Mouse (Mus musculus): ENCODE results near the gene Xirp2.

Gene Xirp2

DNA sequence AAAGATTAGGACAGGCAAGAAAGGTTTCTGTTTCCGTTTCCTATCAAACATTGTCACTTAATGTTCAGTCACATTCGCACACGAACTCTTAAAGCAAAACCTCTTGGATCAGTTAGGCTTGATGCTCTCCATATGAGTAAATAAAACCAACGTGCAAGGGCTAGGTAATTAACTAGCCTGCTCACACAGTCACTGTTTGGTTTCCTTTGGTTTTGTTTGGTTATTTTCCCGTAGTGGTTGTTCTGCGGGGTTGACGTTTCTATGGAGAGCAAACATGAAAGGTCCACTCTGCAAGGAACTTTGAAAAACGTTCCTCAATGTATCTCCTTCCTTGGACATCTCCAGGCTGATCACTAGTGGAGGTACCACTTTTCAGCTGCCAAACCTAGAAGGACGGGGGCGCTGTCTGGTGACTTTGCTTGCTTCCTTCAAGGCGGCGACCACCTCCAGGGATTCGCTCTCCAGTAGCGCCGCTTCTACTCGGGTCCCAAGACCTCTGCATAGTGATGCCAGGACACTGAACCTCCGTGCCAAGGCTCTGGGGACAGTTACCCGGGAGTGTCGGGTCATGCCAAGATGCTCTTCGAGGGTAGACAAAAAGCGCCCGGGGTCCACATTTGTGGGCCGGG lies 119.2 kb downstream of the Xirp2 start:
- in situ Hi-C loops (cut with MseI, MboI) = no loop called here

DNA sequence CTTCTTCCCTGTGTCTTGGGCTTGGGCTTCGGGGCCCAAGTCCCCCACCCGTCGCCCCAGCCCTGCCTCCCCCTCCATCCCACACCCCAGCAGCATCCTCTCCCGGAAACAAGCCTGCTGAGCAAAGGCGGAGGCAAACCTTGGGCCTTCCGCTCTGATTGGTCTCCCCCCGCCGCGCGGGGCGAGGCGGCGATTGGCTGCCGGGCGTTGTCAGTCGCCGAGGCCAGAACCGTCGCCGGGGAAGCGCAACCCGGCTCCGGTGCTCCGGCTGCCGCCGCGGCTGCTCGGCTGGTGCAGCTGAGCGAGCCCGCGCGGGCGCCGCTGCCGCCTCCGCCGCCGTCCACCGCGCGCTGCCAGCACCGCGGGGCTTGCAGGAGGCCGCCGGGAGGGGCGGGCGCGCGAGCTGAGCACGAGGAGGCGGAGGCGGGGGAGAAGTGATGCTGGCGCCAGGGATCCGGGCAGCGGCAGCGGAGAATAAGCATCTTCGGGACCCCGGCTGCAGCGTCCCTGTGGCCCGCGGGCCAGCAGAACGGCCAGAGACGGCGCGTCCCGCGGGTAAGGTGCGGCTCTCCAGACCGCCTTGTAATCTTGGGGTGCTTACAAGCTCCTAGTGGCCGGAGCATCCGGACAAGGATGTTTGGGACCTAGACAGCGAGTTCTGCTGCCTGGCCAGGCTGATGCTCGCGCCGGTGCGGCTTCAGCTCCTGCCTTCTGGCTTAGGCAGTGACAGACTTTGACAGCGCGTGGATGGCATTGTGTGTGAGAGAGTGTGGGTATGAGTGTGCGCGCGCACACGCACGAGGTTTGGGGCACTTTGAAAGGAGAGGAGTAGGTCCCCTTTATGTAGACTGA lies 119.9 kb downstream of the Xirp2 start, which contains the start of gene B3galt1:
B3galt1 (plus strand) TSS at position 392 of the 852 bp plus-strand sequence.
- in situ Hi-C loops (cut with MseI, MboI) = no loop called here

DNA sequence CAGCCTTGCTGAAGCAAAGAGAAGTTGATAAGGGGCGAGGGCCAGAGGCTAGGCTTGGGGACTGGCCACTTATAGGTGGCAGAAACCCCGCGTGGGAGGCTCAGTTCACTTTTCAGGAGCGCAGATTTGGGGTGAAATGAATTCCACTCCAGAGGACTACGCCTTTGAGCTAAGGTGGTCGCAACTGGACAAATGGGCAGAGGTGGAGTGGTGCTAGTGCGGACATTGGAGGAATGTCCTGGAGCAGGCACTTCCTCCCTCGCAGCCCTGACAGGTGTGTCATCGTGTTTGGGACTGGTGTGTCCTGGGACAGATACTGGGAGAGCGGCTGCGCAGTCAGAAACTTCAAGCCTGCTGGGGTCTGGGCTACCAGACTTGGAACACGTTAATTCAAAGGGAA lies 120.8 kb downstream of the Xirp2 start:
- in situ Hi-C loops (cut with MseI, MboI) = no loop called here

DNA sequence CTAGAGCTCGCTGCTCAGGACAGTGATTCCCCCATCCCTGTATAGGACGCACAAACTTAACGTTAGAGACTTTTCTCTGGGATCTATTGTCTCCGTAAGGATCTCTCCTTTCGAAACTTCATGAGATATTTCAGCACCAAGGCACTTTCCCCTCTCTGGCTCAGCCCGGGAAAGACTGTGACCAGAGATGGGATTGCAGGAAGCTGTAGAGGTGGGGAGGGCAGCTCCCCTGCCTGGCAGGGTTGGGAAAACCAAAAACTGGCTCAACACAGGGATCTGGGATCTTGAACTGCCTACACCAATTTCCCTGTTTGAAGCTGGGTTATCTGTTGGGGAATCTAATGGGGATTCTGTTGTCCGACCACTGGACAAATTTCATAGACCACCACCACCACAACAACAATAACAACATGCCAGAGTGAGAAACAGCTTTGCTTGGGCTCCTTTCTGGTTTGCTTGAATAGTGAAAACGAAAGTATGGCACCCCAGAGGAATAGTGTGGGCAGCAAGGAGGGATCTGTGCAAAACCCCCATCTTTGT lies 121.4 kb downstream of the Xirp2 start:
- in situ Hi-C loops (cut with MseI, MboI) = no loop called here
